Mouse (Mus musculus) urinary bladder, adult 18-20 months (tissue): ENCODE measurements around the gene Bex2.
"Not testable (repeated sequence)": the region's sequence is repeated elsewhere in the genome, so short reads cannot be mapped to it uniquely, and the experiment has no call there.

Experiments used
- DNase-seq, 2 experiments: peaks; one replicate each; pipeline ENCODE4 v3.0.0; 2022; ENCODE audit warnings: low spot score in 2 of 2, mixed read lengths in 2 of 2

Gene Bex2

GRCm38 (mm10) chrX:136068020-136068419 is at the start of gene Bex2:
Bex2 (minus strand) TSS chrX:136068236.
- DNase-seq, result not testable (repeated sequence)

DNA sequence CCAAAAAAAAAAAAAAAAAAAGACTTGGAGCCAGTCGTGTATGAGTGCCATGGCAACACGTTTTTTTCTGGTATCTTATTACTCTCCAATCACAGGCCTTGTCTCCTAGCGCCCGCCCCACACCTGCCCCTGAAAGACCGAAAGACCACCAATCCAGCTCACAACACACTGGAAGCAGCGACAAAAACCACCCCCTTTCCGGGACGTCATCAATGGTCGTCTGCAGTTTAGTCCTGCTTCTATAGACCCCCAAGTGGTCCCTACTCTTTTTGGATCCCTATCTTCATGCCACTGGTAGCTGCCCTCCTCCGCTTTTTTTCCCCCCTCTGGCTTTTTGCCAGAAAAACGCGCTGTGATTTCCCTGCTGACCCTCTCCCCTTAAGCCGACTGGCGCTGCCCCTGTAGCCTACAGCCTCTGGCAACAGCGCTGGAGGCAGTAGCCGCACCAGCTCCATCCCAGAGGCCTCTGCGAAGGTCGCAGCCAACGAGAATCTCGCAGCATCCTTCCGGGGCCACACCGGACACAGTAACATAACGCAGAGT is 47.5 kb upstream of the Bex2 start:
- DNase-seq, result no peak

- no peak for DNase-seq
Measured at GRCm38 (mm10) chrX:136115015-136115414, 47.0 kb upstream of the Bex2 start.

GRCm38 (mm10) chrX:136107942-136108341 is 39.9 kb upstream of the Bex2 start:
- peak in 1 of 2 experiments; percentile 1 for DNase-seq

DNA sequence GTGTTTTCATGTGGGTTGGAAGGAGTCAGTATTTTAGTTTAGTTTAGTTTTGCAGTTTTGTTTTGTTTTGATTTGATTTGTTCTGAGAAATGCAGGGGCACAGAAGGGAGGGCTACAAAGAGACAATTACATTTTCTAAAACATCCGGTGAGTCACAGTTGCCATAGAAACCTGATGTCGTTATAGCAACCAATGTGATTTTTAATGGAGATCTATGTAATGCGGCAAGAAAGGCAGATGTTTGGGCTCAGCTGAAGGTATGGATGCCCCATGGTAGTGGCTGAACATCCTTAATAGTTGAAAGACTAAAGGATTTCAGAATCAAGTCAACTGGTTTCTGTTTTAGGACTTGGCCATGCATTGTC is 36.7 kb upstream of the Bex2 start:
- DNase-seq, result no peak

GRCm38 (mm10) chrX:136104046-136104723 is 36.1 kb upstream of the Bex2 start:
- DNase-seq, result no peak

DNA sequence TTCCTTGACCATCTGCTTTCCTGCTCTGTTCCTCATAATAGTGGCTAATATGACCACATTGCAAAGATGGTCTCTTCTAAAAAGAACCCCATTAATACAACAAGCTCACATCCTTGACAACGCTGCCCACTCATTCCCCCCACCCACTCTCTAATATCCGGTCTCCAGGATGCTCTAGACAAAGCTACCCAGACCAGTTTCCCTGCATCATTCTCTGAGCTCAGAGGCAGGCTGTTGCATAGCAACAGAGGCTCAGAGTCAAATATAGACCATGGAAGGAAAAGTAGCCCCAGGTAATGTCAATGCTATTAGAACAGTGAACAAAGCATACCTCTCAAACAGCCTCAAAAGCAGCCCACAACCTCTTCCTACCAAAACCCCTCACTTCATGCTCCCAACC is 26.4 kb upstream of the Bex2 start:
- DNase-seq, result no peak

DNA sequence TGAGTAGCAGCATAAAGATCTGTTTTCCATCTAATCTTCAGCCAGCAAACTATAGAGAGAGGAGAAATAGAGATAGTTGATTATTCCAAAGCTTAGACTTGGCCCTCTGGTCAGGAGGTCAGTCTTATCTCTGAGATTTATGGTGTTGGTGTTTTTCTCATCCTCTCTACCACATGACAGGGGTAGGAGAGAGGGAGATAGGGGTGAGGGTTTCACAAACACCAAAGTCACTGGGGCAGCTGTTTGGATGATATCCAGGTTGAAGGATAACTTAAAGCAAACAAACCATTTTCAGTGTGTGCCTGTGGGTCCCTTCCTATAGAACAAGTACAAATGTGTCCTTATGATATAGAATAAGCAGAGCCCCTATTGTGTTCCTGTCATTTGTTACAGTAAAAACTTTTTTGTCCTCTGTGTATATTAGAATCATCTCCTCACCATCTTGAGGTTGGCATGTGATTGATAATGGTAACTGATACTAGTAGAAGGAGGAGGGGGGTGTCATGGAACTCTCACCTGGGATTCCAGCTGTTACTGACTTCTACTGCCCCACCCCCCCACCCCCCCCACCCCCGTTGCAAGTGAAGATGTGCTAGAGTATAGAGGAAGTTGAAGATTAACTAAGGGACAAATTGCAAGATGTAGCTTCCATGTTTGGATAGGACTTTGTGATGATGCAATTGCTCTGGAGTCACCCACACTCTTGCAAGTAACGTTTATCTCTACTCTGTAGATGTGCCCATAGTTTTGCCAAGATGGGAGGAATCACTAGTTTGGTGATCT is 24.7 kb upstream of the Bex2 start:
- DNase-seq, result no peak

GRCm38 (mm10) chrX:136085155-136085554 is 17.1 kb upstream of the Bex2 start, which contains the start of gene Nxf3:
Nxf3 (minus strand) TSS chrX:136085255.
- no peak for DNase-seq

- not testable (repeated sequence) for DNase-seq
Measured at GRCm38 (mm10) chrX:136067201-136067991, 640 bp downstream of the Bex2 start.

GRCm38 (mm10) chrX:136060698-136061097 is 7.3 kb downstream of the Bex2 start:
- DNase-seq, result no peak

- no peak for DNase-seq
Measured at GRCm38 (mm10) chrX:136051219-136051618, 16.8 kb downstream of the Bex2 start.

- DNase-seq, result no peak
Measured at GRCm38 (mm10) chrX:136047528-136047927, 20.5 kb downstream of the Bex2 start.

- no peak for DNase-seq
Measured at GRCm38 (mm10) chrX:136043726-136044125, 24.3 kb downstream of the Bex2 start.

GRCm38 (mm10) chrX:136032799-136033763 is 35.0 kb downstream of the Bex2 start, which contains the start of gene Arxes1:
Arxes1 (plus strand) TSS chrX:136033367.
- not testable (repeated sequence) for DNase-seq

- DNase-seq, result no peak
Measured at GRCm38 (mm10) chrX:136030331-136030730, 37.7 kb downstream of the Bex2 start.
